Mouse (Mus musculus) erythroblast, embryonic 14.5 days (primary cell): ENCODE measurements around the gene Aim2.

Source experiments
- GATA1 ChIP-seq: IDR thresholded peaks from 2 replicates; pipeline ENCODE4 v1.6.1; 2012; ENCODE audit warnings: low read length, inconsistent platforms, mixed read lengths
- TAL1 ChIP-seq: IDR thresholded peaks from 3 replicates; pipeline ENCODE4 v1.6.1; 2012; ENCODE audit warnings: low read length, inconsistent platforms, mixed read lengths

DNA sequence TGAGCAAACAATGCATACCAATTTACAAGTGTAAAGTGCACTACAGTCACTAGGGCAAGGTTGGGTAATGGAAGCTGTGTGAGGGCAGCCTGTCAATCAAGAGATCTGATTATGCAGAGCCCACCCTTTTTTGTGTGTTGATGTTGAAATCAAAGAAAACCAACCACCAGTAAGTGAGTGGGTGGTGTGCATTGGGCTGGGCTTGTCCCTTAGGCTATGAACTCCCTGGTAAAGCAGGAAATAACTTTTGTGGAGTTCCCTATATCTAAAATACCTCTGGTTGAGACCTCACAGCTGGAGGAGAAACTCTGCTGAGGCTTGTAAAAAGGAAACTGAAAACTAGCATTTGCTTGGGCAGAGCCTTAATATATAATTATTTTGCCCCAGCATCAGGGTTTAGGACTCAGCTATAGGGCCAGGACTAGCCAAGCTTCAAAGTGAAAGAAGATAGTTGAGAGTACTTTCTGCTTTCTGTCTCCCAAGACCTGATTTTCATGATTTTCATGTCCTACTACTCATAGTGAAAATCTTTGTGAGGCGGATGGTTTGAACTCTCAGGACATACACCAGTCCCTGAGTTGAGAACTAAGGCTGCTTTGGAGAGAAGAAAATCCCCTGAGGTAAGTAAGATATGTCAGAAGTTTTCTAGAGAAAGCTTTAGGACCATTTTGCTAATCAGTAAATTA, 68.4 kb downstream of the Aim2 start:
- TF ChIP-seq GATA1 (no peak), TAL1 (no peak)
